Mouse (Mus musculus): Measurements from ENCODE around the gene Msx2.
A peak's percentile ranks its signal among the peaks of the same experiment; 100 is the strongest.

Msx2 gene

GRCm38 (mm10) chr13:53465191-53465820 lies 7.6 kb downstream of the Msx2 start:
- no peak for DNase-seq (ENCODE audit: low read depth)

- no peak for DNase-seq (ENCODE audit: low read depth)
These were observed 8.4 kb downstream of the Msx2 start for GRCm38 (mm10) chr13:53464441-53465001.

GRCm38 (mm10) chr13:53463946-53464345 lies 8.9 kb downstream of the Msx2 start:
- no peak for DNase-seq (ENCODE audit: low read depth)

- DNase-seq (ENCODE audit: low read depth) = no peak
These were observed 9.8 kb downstream of the Msx2 start for GRCm38 (mm10) chr13:53463037-53463436.

- no peak for DNase-seq (ENCODE audit: low read depth)
These were observed 10.3 kb downstream of the Msx2 start for GRCm38 (mm10) chr13:53462649-53462970.

GRCm38 (mm10) chr13:53461855-53462648 lies 10.8 kb downstream of the Msx2 start:
- peak; percentile 37 for DNase-seq (ENCODE audit: low read depth)

- DNase-seq (ENCODE audit: low read depth) = no peak
These were observed 11.5 kb downstream of the Msx2 start for GRCm38 (mm10) chr13:53461346-53461745.

- DNase-seq (ENCODE audit: low read depth) = no peak
These were observed 14.1 kb downstream of the Msx2 start for GRCm38 (mm10) chr13:53458766-53459165.

- no peak for DNase-seq (ENCODE audit: low read depth)
These were observed 17.8 kb downstream of the Msx2 start for GRCm38 (mm10) chr13:53454794-53455672.

- DNase-seq (ENCODE audit: low read depth) = no peak
These were observed 18.9 kb downstream of the Msx2 start for GRCm38 (mm10) chr13:53453927-53454326.

- DNase-seq (ENCODE audit: low read depth) = peak; percentile 41
These were observed 25.3 kb downstream of the Msx2 start for GRCm38 (mm10) chr13:53447609-53448008.

- peak; percentile 89 for DNase-seq (ENCODE audit: low read depth)
These were observed 29.3 kb downstream of the Msx2 start for GRCm38 (mm10) chr13:53443602-53444001.

- DNase-seq (ENCODE audit: low read depth) = peak; percentile 52
These were observed 30.5 kb downstream of the Msx2 start for GRCm38 (mm10) chr13:53442168-53442980.

GRCm38 (mm10) chr13:53441307-53442028 lies 31.4 kb downstream of the Msx2 start:
- no peak for DNase-seq (ENCODE audit: low read depth)

GRCm38 (mm10) chr13:53439957-53440356 lies 32.9 kb downstream of the Msx2 start:
- DNase-seq (ENCODE audit: low read depth) = no peak

GRCm38 (mm10) chr13:53426507-53426906 lies 46.4 kb downstream of the Msx2 start:
- DNase-seq (ENCODE audit: low read depth) = peak; percentile 87

- no peak for DNase-seq (ENCODE audit: low read depth)
These were observed 51.7 kb downstream of the Msx2 start for GRCm38 (mm10) chr13:53421189-53421588.

- no peak for DNase-seq (ENCODE audit: low read depth)
These were observed 52.1 kb downstream of the Msx2 start for GRCm38 (mm10) chr13:53420741-53421140.

GRCm38 (mm10) chr13:53419681-53420080 lies 53.2 kb downstream of the Msx2 start:
- DNase-seq (ENCODE audit: low read depth) = no peak

- DNase-seq (ENCODE audit: low read depth) = no peak
These were observed 55.2 kb downstream of the Msx2 start for GRCm38 (mm10) chr13:53417701-53418100.

Data from NIH3T3 (cell line).